Mouse (Mus musculus): ENCODE results near the gene Brpf1. TPM values are rescaled to one million over a fixed set of nuclear protein-coding genes. Genes with fewer than 3 reads are reported as not detected.

Gene Brpf1
- total RNA-seq, 2 experiments from 2014 or later, result 20.1 to 21.8 TPM

GRCm38 (mm10) chr6:113346897-113347296, 40.0 kb downstream of the Brpf1 start:
- no peak for DNase-seq
- intact Hi-C loops (cut with DNase I), result no loop called here

GRCm38 (mm10) chr6:113350538-113350937, 43.6 kb downstream of the Brpf1 start:
- intact Hi-C loops (cut with DNase I), result no loop called here
- no peak for DNase-seq

- no peak for DNase-seq
- intact Hi-C loops (cut with DNase I), result no loop called here
These were observed 44.2 kb downstream of the Brpf1 start for GRCm38 (mm10) chr6:113351161-113351560.

- intact Hi-C loops (cut with DNase I), result no loop called here
- no peak for DNase-seq
These were observed 44.7 kb downstream of the Brpf1 start for GRCm38 (mm10) chr6:113351653-113352052.

GRCm38 (mm10) chr6:113352820-113353219, 45.9 kb downstream of the Brpf1 start:
- DNase-seq, result no peak
- intact Hi-C loops (cut with DNase I), result no loop called here

- no peak for DNase-seq
- intact Hi-C loops (cut with DNase I), result no loop called here
These were observed 46.8 kb downstream of the Brpf1 start for GRCm38 (mm10) chr6:113353696-113354095.

GRCm38 (mm10) chr6:113361476-113361875, 54.5 kb downstream of the Brpf1 start:
- no peak for DNase-seq
- intact Hi-C loops (cut with DNase I), result no loop called here

- DNase-seq, result no peak
- intact Hi-C loops (cut with DNase I), result no loop called here
These were observed 55.3 kb downstream of the Brpf1 start for GRCm38 (mm10) chr6:113362241-113362640.

GRCm38 (mm10) chr6:113364518-113365135, 57.7 kb downstream of the Brpf1 start:
- no peak for DNase-seq
- intact Hi-C loops (cut with DNase I), result no loop called here

GRCm38 (mm10) chr6:113366639-113367038, 59.7 kb downstream of the Brpf1 start:
- intact Hi-C loops (cut with DNase I), result no loop called here
- no peak for DNase-seq

GRCm38 (mm10) chr6:113367574-113367973, 60.6 kb downstream of the Brpf1 start:
- intact Hi-C loops (cut with DNase I), result no loop called here
- no peak for DNase-seq

GRCm38 (mm10) chr6:113368124-113368523, 61.2 kb downstream of the Brpf1 start:
- no peak for DNase-seq
- intact Hi-C loops (cut with DNase I), result no loop called here

GRCm38 (mm10) chr6:113368577-113368976, 61.6 kb downstream of the Brpf1 start:
- DNase-seq, result no peak
- intact Hi-C loops (cut with DNase I), result no loop called here

GRCm38 (mm10) chr6:113370194-113370929, 63.4 kb downstream of the Brpf1 start:
- no peak for DNase-seq
- intact Hi-C loops (cut with DNase I), result no loop called here

GRCm38 (mm10) chr6:113373491-113373890, 66.6 kb downstream of the Brpf1 start:
- DNase-seq, result no peak
- intact Hi-C loops (cut with DNase I), result no loop called here

Other genes with a start within 250 kb of the Brpf1 start
- 10 to 100 TPM; 70.3 to 74.2 TPM for gene Setd5, start 229.8 kb upstream of the Brpf1 start, total RNA-seq (2021)
- under 1 TPM; 0.41 to 0.47 TPM for gene Lhfpl4, start 111.8 kb upstream of the Brpf1 start, total RNA-seq (2021)
- gene Mtmr14, start 69.3 kb upstream of the Brpf1 start, total RNA-seq (2021), result 10 to 100 TPM; 15.5 to 16.1 TPM
- gene Cpne9, start 24.8 kb upstream of the Brpf1 start, total RNA-seq (2021), result not detected
- gene Ogg1, start 19.8 kb downstream of the Brpf1 start, total RNA-seq (2021), result 1 to 10 TPM; 7.1 to 7.2 TPM
- gene Camk1, start 36.8 kb downstream of the Brpf1 start, total RNA-seq (2021), result 10 to 100 TPM; 67.2 to 76.7 TPM
- 10 to 100 TPM; 22.0 to 23.5 TPM for gene Tada3, start 70.7 kb downstream of the Brpf1 start, total RNA-seq (2021)
- gene Arpc4, start 71.0 kb downstream of the Brpf1 start, total RNA-seq (2021), result 100 to 1,000 TPM; 124 to 138 TPM
- 1 to 10 TPM in 1 of 2 experiments, under 1 TPM in 1; 0.92 to 2.2 TPM for gene Ttll3, start 82.1 kb downstream of the Brpf1 start, total RNA-seq (2021)
- gene Rpusd3, start 112.2 kb downstream of the Brpf1 start, total RNA-seq (2021), result 10 to 100 TPM in 1 of 2 experiments, 1 to 10 TPM in 1; 8.9 to 14.3 TPM
- gene Cidec, start 128.6 kb downstream of the Brpf1 start, total RNA-seq (2021), result 10 to 100 TPM in 1 of 2 experiments, 1 to 10 TPM in 1; 9.6 to 41.2 TPM
- gene Jagn1, start 135.4 kb downstream of the Brpf1 start, total RNA-seq (2021), result 10 to 100 TPM; 26.8 to 28.2 TPM
- gene Il17re, start 151.3 kb downstream of the Brpf1 start, total RNA-seq (2021), result 1 to 10 TPM; 1.1 to 1.2 TPM
- gene Il17rc, start 164.3 kb downstream of the Brpf1 start, total RNA-seq (2021), result 10 to 100 TPM in 1 of 2 experiments, 1 to 10 TPM in 1; 8.9 to 11.3 TPM
- 10 to 100 TPM; 38.9 to 41.6 TPM for gene Creld1, start 176.2 kb downstream of the Brpf1 start, total RNA-seq (2021)
- not detected for gene Prrt3, start 194.8 kb downstream of the Brpf1 start, total RNA-seq (2021)
- gene Emc3, start 224.5 kb downstream of the Brpf1 start, total RNA-seq (2021), result 10 to 100 TPM; 62.2 to 64.0 TPM
- gene Fancd2, start 224.5 kb downstream of the Brpf1 start, total RNA-seq (2021), result 1 to 10 TPM; 3.0 to 3.6 TPM

Data from heart, postnatal 10 days (tissue).